Mouse (Mus musculus) spleen, adult 2 months (tissue): Measurements from ENCODE around the gene Abca17. TPM values are rescaled to one million over a fixed set of nuclear protein-coding genes. Genes with fewer than 3 reads are reported as not detected.

ENCODE experiments used
- DNase-seq, 2 experiments: peaks; one replicate each; pipeline versions ENCODE4 v3.0.0 to v3.0.0-alpha.2; 2012 to 2021; ENCODE audit warnings: low spot score in 2 of 2, low read depth in 1 of 2
- H3K27ac ChIP-seq: fragments of 200-500 bp; 2 replicates; pipeline ENCODE4 v1.5.1; 2012; ENCODE audit warnings: low read length, inconsistent platforms; ENCODE audit not compliant: insufficient read depth
- H3K27me3 ChIP-seq: fragments of 200-500 bp; 2 replicates; pipeline ENCODE4 v1.6.1; 2012; ENCODE audit warnings: mild to moderate bottlenecking, moderate library complexity, low read length, inconsistent platforms; ENCODE audit not compliant: control insufficient read depth, insufficient read depth
- H3K36me3 ChIP-seq: fragments of 200-500 bp; 2 replicates; pipeline ENCODE4 v1.6.1; 2012; ENCODE audit warnings: mild to moderate bottlenecking, low read length, inconsistent platforms; ENCODE audit not compliant: control insufficient read depth, insufficient read depth
- H3K4me1 ChIP-seq: fragments of 200-500 bp; 2 replicates; pipeline ENCODE4 v1.6.1; 2011; ENCODE audit warnings: inconsistent platforms; ENCODE audit not compliant: control insufficient read depth, insufficient read depth, insufficient read length
- H3K4me3 ChIP-seq: fragments of 200-500 bp; 2 replicates; pipeline ENCODE4 v1.5.1; 2011; ENCODE audit warnings: mild to moderate bottlenecking, inconsistent platforms; ENCODE audit not compliant: insufficient read depth, insufficient read length; ENCODE audit errors: extremely low read depth
- CTCF ChIP-seq: fragments of 200-500 bp; IDR thresholded peaks from 2 replicates; pipeline ENCODE4 v1.5.1; 2011; ENCODE audit warnings: mild to moderate bottlenecking, inconsistent platforms; ENCODE audit not compliant: insufficient read depth, insufficient read length, insufficient replicate concordance; ENCODE audit errors: extremely low read depth
- POLR2A ChIP-seq: fragments of 200-500 bp; IDR thresholded peaks from 2 replicates; pipeline ENCODE4 v1.6.1; 2011; ENCODE audit warnings: low read depth, low read length, inconsistent platforms
- WGBS: fragments of 180-500 bp; shearing (Covaris S2); methylation state at CpG from one replicate; pipeline ENCODE4 v1.1.7; 2018; 5-methylcytosine and 5-hydroxymethylcytosine counted together
- polyA plus RNA-seq: library from polyadenylated mRNA; depleted of rRNA; stranded (reverse); fragments of >200 nt; gene quantifications from 2 replicates; pipeline ENCODE4 v1.2.3, GENCODE M21; 2012

Abca17 gene
- polyA plus RNA-seq, 1 experiment = 0.05 TPM

DNA sequence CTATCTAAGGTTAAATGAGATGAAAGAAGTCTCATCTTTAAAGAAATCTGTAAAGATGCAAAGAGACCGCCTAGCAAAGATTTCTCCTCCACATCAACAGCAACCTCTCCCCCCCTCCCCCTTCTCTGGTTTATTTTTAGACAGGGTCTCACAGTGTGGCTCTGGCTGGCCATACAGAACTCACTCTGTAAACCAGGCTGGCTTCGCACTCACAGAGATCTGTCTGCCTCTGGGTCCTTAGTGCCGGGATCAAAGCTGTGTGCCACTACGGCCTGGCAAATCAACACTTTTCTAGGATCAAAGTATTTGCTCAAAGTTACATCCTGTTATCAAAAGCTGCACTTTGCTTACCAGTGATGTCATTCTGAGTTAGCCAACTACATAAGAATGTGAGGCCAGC lies 50.2 kb downstream of the Abca17 start:
- DNase-seq = no peak
- no peak for TF ChIP-seq POLR2A
- TF ChIP-seq CTCF = no peak
- no peaks in the 10 kb centered on the region for H3K27me3 ChIP-seq
- H3K36me3 ChIP-seq = no peaks in the 10 kb centered on the region
- no peak overlapping the region for H3K27ac ChIP-seq
- H3K4me3 ChIP-seq = no peak overlapping the region
- no peaks in the 10 kb centered on the region for H3K4me1 ChIP-seq
- WGBS = 87% methylated on average over 4 of the region's 4 CpGs

DNA sequence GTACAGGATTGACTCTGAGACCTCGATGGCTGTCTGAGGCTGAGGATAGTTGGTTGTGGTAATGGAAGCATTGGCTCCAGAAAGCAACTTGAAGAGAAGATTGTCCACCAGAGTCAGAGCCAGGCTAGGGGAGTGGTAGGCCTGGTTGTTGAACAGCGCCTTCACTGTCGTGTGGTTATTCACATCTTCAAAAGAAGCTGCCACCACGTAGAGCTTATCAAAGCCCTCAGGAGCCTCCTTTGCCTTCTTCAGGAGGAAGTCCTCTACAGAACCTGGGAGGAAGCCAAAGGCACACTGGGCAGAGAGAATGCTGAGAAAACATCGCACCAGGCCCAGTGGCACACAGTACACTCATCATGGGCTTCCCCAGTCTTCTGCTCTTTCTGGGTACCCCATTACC lies 61.5 kb downstream of the Abca17 start:
- 41% methylated on average over 5 of the region's 5 CpGs for WGBS
- Histone ChIP-seq H3K27me3 (no peaks in the 10 kb centered on the region), H3K27ac (no peak overlapping the region), H3K4me1 (no peaks in the 10 kb centered on the region), H3K36me3 (no peaks in the 10 kb centered on the region), H3K4me3 (no peak overlapping the region)
- TF ChIP-seq POLR2A (no peak), CTCF (no peak)
- DNase-seq = no peak

DNA sequence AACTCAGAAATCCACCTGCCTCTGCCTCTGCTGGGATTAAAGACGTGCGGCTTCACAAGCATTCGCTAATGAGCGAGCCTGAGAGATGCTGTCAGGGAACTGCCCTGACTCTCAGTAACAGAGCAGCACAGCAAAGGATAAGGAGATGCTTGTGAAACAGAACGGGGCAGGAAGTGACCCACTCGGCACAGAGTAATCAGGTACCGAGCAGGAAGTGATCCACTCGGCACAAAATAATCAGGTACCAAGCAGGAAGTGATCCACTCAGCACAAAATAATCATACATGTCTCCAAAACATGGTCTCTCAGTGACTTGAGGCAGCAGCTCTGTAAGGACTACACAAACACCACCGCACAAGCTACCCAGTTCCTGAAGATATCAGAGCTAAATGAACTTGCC lies 62.4 kb downstream of the Abca17 start:
- TF ChIP-seq POLR2A = no peak
- TF ChIP-seq CTCF = no peak
- no peak overlapping the region for H3K27ac ChIP-seq

DNA sequence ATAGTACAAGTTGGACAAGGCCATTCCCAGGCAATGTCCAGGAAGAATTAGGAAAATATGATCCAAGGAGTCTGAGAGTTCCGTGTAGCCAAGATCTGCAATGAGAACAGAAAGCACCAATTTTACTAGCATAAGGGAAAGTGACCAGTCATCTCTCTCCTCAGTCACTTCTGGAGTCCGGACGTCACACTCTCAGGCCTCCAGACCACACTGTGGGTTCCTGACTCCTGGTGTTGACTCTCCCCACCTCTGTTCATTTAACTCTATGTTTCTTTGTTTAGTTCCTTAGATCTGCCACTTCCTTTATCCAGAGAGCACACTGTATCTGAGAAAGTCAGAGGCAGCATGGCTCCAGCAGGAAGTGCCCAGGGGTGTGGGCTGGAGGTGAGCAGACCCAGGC lies 65.2 kb downstream of the Abca17 start:
- H3K4me3 ChIP-seq = no peak overlapping the region
- H3K4me1 ChIP-seq = no peaks in the 10 kb centered on the region
- DNase-seq = no peak
- no peak overlapping the region for H3K27ac ChIP-seq
- H3K27me3 ChIP-seq = no peaks in the 10 kb centered on the region
- no peak for TF ChIP-seq POLR2A
- no peak for TF ChIP-seq CTCF
- WGBS = 61% methylated on average over 3 of the region's 3 CpGs
- no peaks in the 10 kb centered on the region for H3K36me3 ChIP-seq

More for the DNA sequence above, 62.4 kb downstream of the Abca17 start:
- H3K36me3 ChIP-seq = no peaks in the 10 kb centered on the region
- no peak overlapping the region for H3K4me3 ChIP-seq
- DNase-seq = no peak
- WGBS = 82% methylated on average over 9 of the region's 9 CpGs
- H3K4me1 ChIP-seq = no peaks in the 10 kb centered on the region
- no peaks in the 10 kb centered on the region for H3K27me3 ChIP-seq

DNA sequence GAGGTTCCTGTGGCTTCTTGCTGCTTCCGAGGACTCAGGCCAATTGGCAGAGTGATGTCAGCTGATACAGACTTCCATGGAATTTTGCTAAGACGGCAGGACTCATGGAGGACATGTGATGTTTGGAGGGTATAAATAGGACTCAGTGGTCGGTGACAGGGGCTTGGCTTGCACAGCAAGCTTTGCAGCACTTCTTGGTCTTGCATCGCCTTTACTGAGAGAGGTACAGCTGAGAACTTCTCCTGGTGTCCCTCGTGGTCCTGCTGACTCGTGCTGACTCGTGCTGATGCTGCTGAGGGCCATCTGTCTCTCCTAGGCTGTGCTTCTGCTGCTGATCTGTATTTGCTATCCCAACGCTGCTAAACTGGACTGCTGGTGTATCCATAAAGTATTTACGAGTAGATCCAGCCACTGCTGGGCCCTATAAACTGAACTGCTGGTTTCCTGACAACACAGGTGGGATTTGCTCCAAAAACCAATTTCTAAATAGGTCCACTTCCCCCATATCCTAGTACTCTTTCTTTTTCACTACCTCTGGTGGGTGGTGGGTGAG lies 67.5 kb downstream of the Abca17 start:
- Histone ChIP-seq H3K4me3 (no peak overlapping the region), H3K36me3 (no peaks in the 10 kb centered on the region), H3K27ac (no peak overlapping the region), H3K4me1 (no peaks in the 10 kb centered on the region), H3K27me3 (no peaks in the 10 kb centered on the region)
- DNase-seq = no peak
- TF ChIP-seq POLR2A = no peak
- no peak for TF ChIP-seq CTCF
- WGBS = 78% methylated on average over 9 of the region's 9 CpGs

DNA sequence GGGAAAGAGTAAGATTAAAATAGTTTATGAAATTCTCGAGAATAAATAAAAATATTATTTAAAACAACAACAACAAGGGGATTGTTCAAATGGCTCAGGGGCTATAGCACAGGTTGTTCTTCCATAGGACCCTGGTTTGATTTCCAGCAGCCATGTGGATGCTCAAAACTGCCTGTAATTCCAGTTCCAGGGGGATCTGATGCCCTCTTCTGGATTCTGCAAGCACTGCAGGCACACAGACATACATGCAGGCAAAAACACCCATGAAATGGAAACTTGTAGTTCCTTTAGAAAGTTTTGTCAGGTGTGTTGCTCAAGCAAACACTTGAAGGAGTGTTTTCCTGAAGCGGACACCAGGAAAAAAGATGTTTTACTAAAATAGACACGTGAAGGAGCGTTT lies 68.2 kb downstream of the Abca17 start:
- 84% methylated on average over 4 of the region's 4 CpGs for WGBS
- Histone ChIP-seq H3K27me3 (no peaks in the 10 kb centered on the region), H3K4me1 (no peaks in the 10 kb centered on the region), H3K27ac (no peak overlapping the region), H3K36me3 (no peaks in the 10 kb centered on the region), H3K4me3 (no peak overlapping the region)
- TF ChIP-seq POLR2A = no peak
- no peak for TF ChIP-seq CTCF
- DNase-seq = no peak

DNA sequence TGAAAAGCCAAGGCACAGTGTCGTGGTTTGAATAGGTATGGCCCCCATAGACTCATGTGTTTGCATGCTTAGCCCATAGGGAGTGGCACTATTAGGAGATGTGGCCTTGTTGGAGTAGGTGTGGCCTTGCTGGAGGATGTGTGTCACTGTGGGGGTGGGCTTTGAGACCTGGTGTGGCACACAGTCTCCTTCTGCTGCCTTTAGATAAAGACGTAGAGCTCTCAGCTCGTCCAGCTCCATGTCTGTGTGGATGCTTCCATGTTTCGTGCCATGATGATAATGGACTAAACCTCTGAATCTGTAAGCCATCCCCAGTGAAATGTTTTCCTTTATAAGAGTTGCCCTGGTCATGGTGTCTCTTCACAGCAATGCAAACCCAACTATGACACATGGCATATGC lies 71.0 kb downstream of the Abca17 start:
- 80% methylated on average over 4 of the region's 4 CpGs for WGBS
- no peak for TF ChIP-seq CTCF
- TF ChIP-seq POLR2A = no peak
- Histone ChIP-seq H3K27ac (no peak overlapping the region), H3K4me3 (no peak overlapping the region), H3K27me3 (no peaks in the 10 kb centered on the region), H3K36me3 (no peaks in the 10 kb centered on the region), H3K4me1 (no peaks in the 10 kb centered on the region)
- DNase-seq = no peak
